8 mouse cellular contexts compared by ENCODE assay signal in the genomic region with DNA sequence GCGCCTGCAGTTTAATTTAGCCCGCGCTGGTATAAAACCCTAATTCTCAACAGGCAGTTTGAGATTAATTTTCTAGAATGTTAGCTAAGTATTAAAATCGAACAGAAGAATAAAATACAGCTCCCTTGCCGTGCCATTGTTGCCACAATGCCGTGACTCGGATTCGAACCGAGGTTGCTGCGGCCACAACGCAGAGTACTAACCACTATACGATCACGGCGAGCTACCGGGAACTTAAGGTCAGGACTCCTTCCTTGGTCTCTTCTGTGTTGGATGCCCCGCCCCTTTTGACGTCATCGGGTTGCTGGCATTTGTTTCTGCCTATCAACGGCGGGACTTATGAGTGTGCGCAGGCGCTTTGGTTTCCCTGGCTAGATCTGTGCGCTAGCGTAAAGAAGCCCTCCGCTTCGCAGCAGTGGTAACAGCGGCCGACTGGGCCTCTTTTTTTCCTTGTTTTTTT. TPM values are rescaled to one million over a fixed set of nuclear protein-coding genes. Genes with fewer than 3 reads are reported as not detected.
DNase-seq lines count a peak whose midpoint lies in the region; ATAC-seq and TF ChIP-seq lines count a peak whose summit lies in the region.

No protein-coding gene starts in this region.

- H3K9me3 ChIP-seq in hindbrain, embryonic 15.5 days, result no peaks in the 10 kb centered on the region

- peak overlapping the region; percentile 63 for H3K4me3 ChIP-seq in hindbrain, embryonic 15.5 days

- peak overlapping the region; percentile 68 for H3K9ac ChIP-seq in hindbrain, embryonic 15.5 days

- POLR2A ChIA-PET in Patski (lab: Charles Lee), result interaction anchor here (1.2 to 1.3 kb wide), 2 partner anchors 9 to 325 kb away, joined by 3 to 5 read pairs; partner anchors contain the start of gene Slc30a4

- ATAC-seq in Patski, result peak; percentile 70
- ATAC-seq in hindbrain, embryonic 15.5 days (ENCODE audit: low FRiP score, low read depth), result peak; percentile 91

- TF ChIP-seq CTCF in Patski (IDR thresholded peaks at IDR 0.05), result no peak

- no peaks in the 10 kb centered on the region for H3K27me3 ChIP-seq in Patski
- no peaks in the 10 kb centered on the region for H3K27me3 ChIP-seq in hindbrain, embryonic 15.5 days

- peaks cover 14% of the 10 kb centered on the region for H3K4me1 ChIP-seq in hindbrain, embryonic 15.5 days (replicated peaks)

- in situ Hi-C loops in Patski (cut with MboI; ENCODE audit: low pct_unique_long_range_greater_than_20kb), result loop anchor here (5.0 kb wide), 3 partner anchors 35 to 175 kb away; partner anchors contain the start of gene Duoxa1

- CTCF ChIA-PET in Patski (lab: Charles Lee), result interaction anchor here (1.0 to 2.3 kb wide), 3 partner anchors 11 to 68 kb away, joined by 3 to 10 read pairs (median 6); no protein-coding TSS in a partner anchor

- peak overlapping the region; percentile 96 for H3K27ac ChIP-seq in hindbrain, embryonic 15.5 days (replicated peaks)

- peak overlapping the region; percentile 56 for H3K4me2 ChIP-seq in hindbrain, embryonic 15.5 days

- WGBS in hindbrain, embryonic 15.5 days, result under 1% methylated on average over 28 of the region's 28 CpGs

- DNase-seq in Patski (ENCODE audit: low read depth, low spot score), result peak; percentile 73
- DNase-seq in cerebellum, postnatal 14 days, result peak; percentile 98 to 99
- peak; percentile 100 for DNase-seq in frontal cortex, postnatal 25 days (ENCODE audit: low spot score in 2 of 2)
- DNase-seq in left cerebral cortex, adult 11 months (ENCODE audit: low spot score), result peak; percentile 95
- peak; percentile 97 to 99 for DNase-seq in lung, postnatal 4 days
- DNase-seq in retina, postnatal 7 days (ENCODE audit: low read depth, low spot score), result peak; percentile 95
- DNase-seq in urinary bladder, adult 2 months (ENCODE audit: low spot score), result peak; percentile 97

- H3K36me3 ChIP-seq in hindbrain, embryonic 15.5 days, result no peaks in the 10 kb centered on the region

RNA-seq across cellular contexts. Expression of gene Shf, which starts 8.3 kb away (rescaled TPM):
- 8.3 TPM for polyA plus RNA-seq in Patski (2021)
- 11.1 and 12.6 TPM in 2 replicates for polyA plus RNA-seq in hindbrain, embryonic 15.5 days (2015; fragmentation: Nextera tagmentation; extraction: Ambion mirVana)
- 8.2 TPM in 2 replicates for polyA plus RNA-seq in urinary bladder, adult 2 months (2012; rRNA removed)

RNA-seq across cellular contexts. Expression of gene Slc28a2, which starts 49.0 kb away (rescaled TPM):
- not detected for polyA plus RNA-seq in Patski (2021)
- polyA plus RNA-seq in hindbrain, embryonic 15.5 days (2015; fragmentation: Nextera tagmentation; extraction: Ambion mirVana), result 0.14 TPM in 1 of 2 replicates, not detected in the other
- 3.3 and 4.0 TPM in 2 replicates for polyA plus RNA-seq in urinary bladder, adult 2 months (2012; rRNA removed)

Comparison
In these comparisons a context has a peak if more than half of its experiments do, and no peak if none do; other contexts are left out.
1. Peak in every context shown above with its lines: DNase-seq, ATAC-seq, H3K4me3 ChIP-seq and H3K27ac ChIP-seq.